Mouse (Mus musculus) heart, postnatal 36 days (tissue): ENCODE data around the gene Cacng7. TPM values are rescaled to one million over a fixed set of nuclear protein-coding genes. Genes with fewer than 3 reads are reported as not detected.
A peak's percentile ranks its signal among the peaks of the same experiment; 100 is the strongest.

Experiments
- DNase-seq, 2 experiments: peaks; one replicate each; pipeline ENCODE4 v3.0.0; 2021 to 2022
- intact Hi-C: fragments of 180-260 bp; cut with DNase I; formaldehyde crosslinking; loops from one replicate; pipeline ENCODE4 v1.15.1; 2025
- total RNA-seq, 2 experiments: library from RNA; stranded (reverse); gene quantifications; 2 replicates each; pipeline ENCODE4 v1.2.3; 2021

Gene Cacng7
- total RNA-seq, 2 experiments from 2014 or later, result 3.7 to 4.7 TPM

GRCm38 (mm10) chr7:3301628-3302555, 30.9 kb upstream of the Cacng7 start:
- peak; percentile 56 to 62 for DNase-seq
- intact Hi-C loops, result loop anchor here (2.0 to 5.0 kb wide), 3 partner anchors 21 to 80 kb away; no protein-coding TSS in a partner anchor

GRCm38 (mm10) chr7:3302556-3303275, 30.0 kb upstream of the Cacng7 start:
- peak in 1 of 2 experiments; percentile 32 for DNase-seq
- intact Hi-C loops, result loop anchor here (5.0 kb wide), 2 partner anchors 40 to 80 kb away; no protein-coding TSS in a partner anchor

GRCm38 (mm10) chr7:3303276-3303781, 29.4 kb upstream of the Cacng7 start:
- DNase-seq, result peak in 1 of 2 experiments; percentile 33
- intact Hi-C loops, result loop anchor here (5.0 kb wide), 2 partner anchors 41 to 81 kb away; no protein-coding TSS in a partner anchor

GRCm38 (mm10) chr7:3303789-3304188, 29.0 kb upstream of the Cacng7 start:
- no peak for DNase-seq
- intact Hi-C loops, result loop anchor here (5.0 kb wide), 2 partner anchors 41 to 81 kb away; no protein-coding TSS in a partner anchor

- intact Hi-C loops, result loop anchor here (5.0 kb wide), 2 partner anchors 42 to 82 kb away; no protein-coding TSS in a partner anchor
- no peak for DNase-seq
Observed at GRCm38 (mm10) chr7:3304298-3304697, 28.5 kb upstream of the Cacng7 start.

GRCm38 (mm10) chr7:3306400-3306799, 26.4 kb upstream of the Cacng7 start:
- intact Hi-C loops, result no loop called here
- DNase-seq, result no peak

- intact Hi-C loops, result no loop called here
Observed at GRCm38 (mm10) chr7:3308646-3309045, 24.1 kb upstream of the Cacng7 start.

GRCm38 (mm10) chr7:3310233-3310632, 22.5 kb upstream of the Cacng7 start:
- intact Hi-C loops, result no loop called here
- no peak for DNase-seq

More at GRCm38 (mm10) chr7:3308646-3309045, 24.1 kb upstream of the Cacng7 start:
- no peak for DNase-seq

GRCm38 (mm10) chr7:3313571-3313970, 19.2 kb upstream of the Cacng7 start:
- DNase-seq, result no peak
- intact Hi-C loops, result no loop called here

- DNase-seq, result no peak
- intact Hi-C loops, result no loop called here
Observed at GRCm38 (mm10) chr7:3314121-3314520, 18.6 kb upstream of the Cacng7 start.

- no peak for DNase-seq
- intact Hi-C loops, result no loop called here
Observed at GRCm38 (mm10) chr7:3317704-3318103, 15.1 kb upstream of the Cacng7 start.

GRCm38 (mm10) chr7:3320856-3321255, 11.9 kb upstream of the Cacng7 start:
- no peak for DNase-seq
- intact Hi-C loops, result loop anchor here (5.0 kb wide), 1 partner anchor 79 kb away; no protein-coding TSS in a partner anchor

GRCm38 (mm10) chr7:3323826-3324225, 8.9 kb upstream of the Cacng7 start:
- intact Hi-C loops, result loop anchor here (5.0 kb wide), 1 partner anchor 82 kb away; no protein-coding TSS in a partner anchor
- DNase-seq, result no peak

GRCm38 (mm10) chr7:3327961-3328360, 4.8 kb upstream of the Cacng7 start:
- no peak for DNase-seq
- intact Hi-C loops, result no loop called here

- DNase-seq, result peak; percentile 82 to 85
- intact Hi-C loops, result loop anchor here (1.0 to 2.0 kb wide), 2 partner anchors 47 to 118 kb away; no protein-coding TSS in a partner anchor
Observed at GRCm38 (mm10) chr7:3329776-3330546, 2.8 kb upstream of the Cacng7 start.

GRCm38 (mm10) chr7:3331171-3331570, 1.6 kb upstream of the Cacng7 start:
- intact Hi-C loops, result loop anchor here (2.0 kb wide), 1 partner anchor 46 kb away; no protein-coding TSS in a partner anchor
- DNase-seq, result no peak

GRCm38 (mm10) chr7:3331581-3332223, 1.1 kb upstream of the Cacng7 start:
- intact Hi-C loops, result loop anchor here (2.0 kb wide), 1 partner anchor 45 kb away; no protein-coding TSS in a partner anchor
- peak; percentile 47 to 58 for DNase-seq

- intact Hi-C loops, result no loop called here
- DNase-seq, result no peak
Observed at GRCm38 (mm10) chr7:3332224-3332615, 535 bp upstream of the Cacng7 start.

- no peak for DNase-seq
- intact Hi-C loops, result no loop called here
Observed at GRCm38 (mm10) chr7:3333542-3333941, 787 bp downstream of the Cacng7 start.
